Mouse (Mus musculus) heart, embryonic 16.5 days (tissue): Measurements from ENCODE around the gene Ptprcap. TPM values are rescaled to one million over a fixed set of nuclear protein-coding genes. Genes with fewer than 3 reads are reported as not detected.

Source experiments
- ATAC-seq: fragments of 200-750 bp; cut with Nextera tagmentation; replicated peaks from 2 replicates; pipeline ENCODE4 v1.8.0; 2017; ENCODE audit warnings: moderate number of reproducible peaks; ENCODE audit not compliant: insufficient read depth, low FRiP score; ENCODE audit errors: extremely low read depth
- H3K27ac ChIP-seq: fragments of 300-500 bp; sonication (generic); 2 replicates; pipeline ENCODE4 v1.5.1; 2014; ENCODE audit warnings: mild to moderate bottlenecking, low read length, control low read depth, moderate library complexity
- H3K27me3 ChIP-seq: fragments of 300-500 bp; sonication (generic); 2 replicates; pipeline ENCODE4 v1.6.1; 2014; ENCODE audit warnings: low read length, mixed read lengths; ENCODE audit not compliant: control insufficient read depth, insufficient read depth
- H3K36me3 ChIP-seq: fragments of 300-500 bp; sonication (generic); 2 replicates; pipeline ENCODE4 v1.6.1; 2014; ENCODE audit not compliant: control insufficient read depth, insufficient read depth
- H3K4me1 ChIP-seq: fragments of 300-500 bp; sonication (generic); 2 replicates; pipeline ENCODE4 v1.6.1; 2014; ENCODE audit warnings: low read length, mixed read lengths; ENCODE audit not compliant: control insufficient read depth, insufficient read depth
- H3K4me2 ChIP-seq: fragments of 300-500 bp; sonication (generic); 2 replicates; pipeline ENCODE4 v1.6.1; 2014; ENCODE audit warnings: low read depth, mild to moderate bottlenecking, control low read depth, low read length
- H3K4me3 ChIP-seq: fragments of 300-500 bp; sonication (generic); 2 replicates; pipeline ENCODE4 v1.5.1; 2014; ENCODE audit warnings: mild to moderate bottlenecking, control low read depth, low read length
- H3K9ac ChIP-seq: fragments of 300-500 bp; sonication (generic); 2 replicates; pipeline ENCODE4 v1.6.1; 2014; ENCODE audit warnings: low read length, control low read depth
- H3K9me3 ChIP-seq: fragments of 300-500 bp; sonication (generic); replicated peaks from 2 replicates; pipeline ENCODE4 v1.6.1; 2016; ENCODE audit warnings: low read length; ENCODE audit not compliant: control insufficient read depth
- WGBS: fragments of 180-500 bp; shearing (Covaris S2); extraction: QIAGEN DNeasy Blood & Tissue Kit; methylation state at CpG from one replicate; pipeline ENCODE4 v1.1.7; 2014; 5-methylcytosine and 5-hydroxymethylcytosine counted together
- polyA plus RNA-seq: library from polyadenylated mRNA; unstranded; fragments of >200 nt; fragmentation: Nextera tagmentation; extraction: Ambion mirVana; gene quantifications from 2 replicates; pipeline ENCODE4 v1.2.1, GENCODE M21; 2015

Gene Ptprcap
- polyA plus RNA-seq, 1 experiment from 2014 or later, result 71.1 TPM

GRCm38 (mm10) chr19:4181892-4182291 lies 28.5 kb downstream of the Ptprcap start:
- no peak overlapping the region for H3K9ac ChIP-seq
- 49% methylated on average over 3 of the region's 3 CpGs for WGBS
- H3K9me3 ChIP-seq, result no peaks in the 10 kb centered on the region
- H3K27me3 ChIP-seq, result no peaks in the 10 kb centered on the region
- H3K36me3 ChIP-seq, result no peaks in the 10 kb centered on the region
- peaks cover 20% of the 10 kb centered on the region for H3K4me1 ChIP-seq
- no peak overlapping the region for H3K4me3 ChIP-seq
- H3K27ac ChIP-seq, result no peak overlapping the region
- ATAC-seq, result no peak
- no peak overlapping the region for H3K4me2 ChIP-seq

GRCm38 (mm10) chr19:4183689-4184088 lies 30.3 kb downstream of the Ptprcap start:
- Histone ChIP-seq H3K4me1 (peaks cover 30% of the 10 kb centered on the region), H3K27me3 (no peaks in the 10 kb centered on the region), H3K4me3 (no peak overlapping the region), H3K9me3 (no peaks in the 10 kb centered on the region), H3K4me2 (no peak overlapping the region), H3K27ac (no peak overlapping the region), H3K9ac (no peak overlapping the region), H3K36me3 (no peaks in the 10 kb centered on the region)
- WGBS, result 80% methylated on average over 2 of the region's 2 CpGs
- ATAC-seq, result no peak

- 44% methylated on average over 15 of the region's 15 CpGs for WGBS
- Histone ChIP-seq H3K4me3 (no peak overlapping the region), H3K27ac (peak overlapping the region; percentile 77), H3K27me3 (no peaks in the 10 kb centered on the region), H3K9me3 (no peaks in the 10 kb centered on the region), H3K36me3 (no peaks in the 10 kb centered on the region), H3K4me1 (peaks cover 30% of the 10 kb centered on the region), H3K4me2 (peak overlapping the region; percentile 22; the same call in 1 of the 2 replicates), H3K9ac (no peak overlapping the region)
- ATAC-seq, result peak; percentile 67
Measured at GRCm38 (mm10) chr19:4184976-4185975, 31.9 kb downstream of the Ptprcap start.

- Histone ChIP-seq H3K36me3 (no peaks in the 10 kb centered on the region), H3K9me3 (no peaks in the 10 kb centered on the region), H3K4me3 (no peak overlapping the region), H3K4me2 (peak overlapping the region; percentile 18), H3K27ac (peak overlapping the region; percentile 54), H3K4me1 (peaks cover 32% of the 10 kb centered on the region), H3K27me3 (no peaks in the 10 kb centered on the region), H3K9ac (peak overlapping the region; percentile 34; the same call in 1 of the 2 replicates)
- no peak for ATAC-seq
- WGBS, result 58% methylated on average over 3 of the region's 3 CpGs
Measured at GRCm38 (mm10) chr19:4187303-4187702, 33.9 kb downstream of the Ptprcap start.

- Histone ChIP-seq H3K9ac (no peak overlapping the region), H3K4me2 (no peak overlapping the region), H3K36me3 (peaks cover 10% of the 10 kb centered on the region), H3K27ac (no peak overlapping the region), H3K9me3 (no peaks in the 10 kb centered on the region), H3K4me1 (peaks cover 45% of the 10 kb centered on the region), H3K27me3 (no peaks in the 10 kb centered on the region), H3K4me3 (no peak overlapping the region)
- 84% methylated on average over 12 of the region's 12 CpGs for WGBS
- no peak for ATAC-seq
Measured at GRCm38 (mm10) chr19:4189051-4189620, 35.7 kb downstream of the Ptprcap start.

GRCm38 (mm10) chr19:4190831-4191334 lies 37.5 kb downstream of the Ptprcap start, which contains the start of gene Tbc1d10c:
Tbc1d10c (minus strand) TSS chr19:4191284.
- Histone ChIP-seq H3K36me3 (peaks cover 27% of the 10 kb centered on the region), H3K4me1 (peaks cover 41% of the 10 kb centered on the region), H3K27ac (peak within 1 kb of the TSS; percentile 96), H3K9me3 (no peaks in the 10 kb centered on the region), H3K9ac (peak within 1 kb of the TSS; percentile 99), H3K27me3 (no peaks in the 10 kb centered on the region), H3K4me3 (peak within 1 kb of the TSS; percentile 95), H3K4me2 (peak within 1 kb of the TSS; percentile 98)
- no peak for ATAC-seq
- WGBS, result 39% methylated on average over 4 of the region's 4 CpGs

GRCm38 (mm10) chr19:4191528-4192250 lies 38.3 kb downstream of the Ptprcap start, which contains the start of gene Ppp1ca:
Ppp1ca (plus strand) TSS chr19:4192065.
- ATAC-seq, result peak; percentile 92
- H3K27ac ChIP-seq, result peak within 1 kb of the TSS; percentile 96
- H3K9ac ChIP-seq, result peak within 1 kb of the TSS; percentile 99
- H3K4me1 ChIP-seq, result peaks cover 39% of the 10 kb centered on the region
- WGBS, result 5% methylated on average over 42 of the region's 47 CpGs
- H3K4me2 ChIP-seq, result peak within 1 kb of the TSS; percentile 98
- no peaks in the 10 kb centered on the region for H3K27me3 ChIP-seq
- peak within 1 kb of the TSS; percentile 95 for H3K4me3 ChIP-seq
- H3K36me3 ChIP-seq, result peaks cover 30% of the 10 kb centered on the region
- H3K9me3 ChIP-seq, result no peaks in the 10 kb centered on the region

- H3K9me3 ChIP-seq, result no peaks in the 10 kb centered on the region
- H3K4me2 ChIP-seq, result peak overlapping the region; percentile 98
- ATAC-seq, result peak; percentile 30
- H3K9ac ChIP-seq, result peak overlapping the region; percentile 99
- peak overlapping the region; percentile 96 for H3K27ac ChIP-seq
- H3K27me3 ChIP-seq, result no peaks in the 10 kb centered on the region
- WGBS, result under 1% methylated on average over 52 of the region's 52 CpGs
- H3K36me3 ChIP-seq, result peaks cover 32% of the 10 kb centered on the region
- peaks cover 32% of the 10 kb centered on the region for H3K4me1 ChIP-seq
- H3K4me3 ChIP-seq, result peak overlapping the region; percentile 95
Measured at GRCm38 (mm10) chr19:4192251-4192985, 39.0 kb downstream of the Ptprcap start.
